Mouse (Mus musculus) heart, embryonic 10.5 days (tissue): Measurements from ENCODE around the gene Gm5426. TPM values are rescaled to one million over a fixed set of nuclear protein-coding genes. Genes with fewer than 3 reads are reported as not detected.
"Not testable (repeated sequence)": the region's sequence is repeated elsewhere in the genome, so short reads cannot be mapped to it uniquely, and the experiment has no call there.

ENCODE experiments used
- DNase-seq: peaks from one replicate; pipeline ENCODE4 v3.0.0-alpha.2; 2017; ENCODE audit warnings: low spot score
- H3K27ac ChIP-seq: fragments of 300-500 bp; sonication (generic); 2 replicates; pipeline ENCODE4 v1.5.1; 2016; ENCODE audit warnings: mild to moderate bottlenecking
- H3K27me3 ChIP-seq: fragments of 300-500 bp; sonication (generic); 2 replicates; pipeline ENCODE4 v1.6.1; 2016; ENCODE audit warnings: mild to moderate bottlenecking; ENCODE audit not compliant: poor library complexity, insufficient read depth, severe bottlenecking
- H3K36me3 ChIP-seq: fragments of 300-500 bp; sonication (generic); 2 replicates; pipeline ENCODE4 v1.6.1; 2016; ENCODE audit warnings: mild to moderate bottlenecking, moderate library complexity
- H3K4me1 ChIP-seq: fragments of 300-500 bp; sonication (generic); 2 replicates; pipeline ENCODE4 v1.6.1; 2016; ENCODE audit warnings: mild to moderate bottlenecking
- H3K4me3 ChIP-seq: fragments of 300-500 bp; sonication (generic); 2 replicates; pipeline ENCODE4 v1.5.1; 2016; ENCODE audit warnings: mild to moderate bottlenecking, moderate library complexity
- H3K9me3 ChIP-seq: fragments of 300-500 bp; sonication (generic); 2 replicates; pipeline ENCODE4 v1.6.1; 2016; ENCODE audit warnings: mild to moderate bottlenecking, moderate library complexity
- WGBS: fragments of 180-500 bp; shearing (Covaris S2); methylation state at CpG from one replicate; pipeline ENCODE4 v1.1.7; 2016; 5-methylcytosine and 5-hydroxymethylcytosine counted together
- polyA plus RNA-seq: library from polyadenylated mRNA; unstranded; fragments of >200 nt; fragmentation: Nextera tagmentation; extraction: Ambion mirVana; gene quantifications from 2 replicates; pipeline ENCODE4 v1.2.1, GENCODE M21; 2016

Gene Gm5426
- polyA plus RNA-seq: not detected in 2 replicates

DNA sequence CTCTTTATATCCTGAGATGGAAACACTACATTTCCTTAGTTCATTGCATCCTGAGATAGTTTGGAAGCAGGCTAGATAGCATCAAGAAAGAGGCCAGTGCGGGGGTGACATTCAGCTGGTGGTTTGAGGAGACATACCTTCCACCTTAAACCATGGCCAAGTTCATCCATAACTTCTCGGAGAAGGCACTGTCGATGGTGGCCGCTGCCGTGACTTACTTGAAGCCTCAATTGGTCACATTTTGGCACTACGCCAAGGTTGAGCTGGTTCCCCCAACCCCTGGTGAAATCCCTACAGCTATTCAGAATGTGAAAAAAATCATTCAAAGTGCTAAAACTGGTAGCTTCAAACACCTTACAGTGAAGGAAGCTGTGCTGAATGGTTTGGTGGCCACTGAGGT, at the start of gene Gm5426:
Gm5426 (plus strand) TSS at position 153 of the 400 bp plus-strand sequence.
- WGBS: 92% methylated on average over 6 of the region's 6 CpGs
- not testable (repeated sequence) for H3K27me3 ChIP-seq, H3K9me3 ChIP-seq, H3K36me3 ChIP-seq, H3K4me1 ChIP-seq, H3K27ac ChIP-seq, H3K4me3 ChIP-seq
- peak; percentile 46 for DNase-seq

DNA sequence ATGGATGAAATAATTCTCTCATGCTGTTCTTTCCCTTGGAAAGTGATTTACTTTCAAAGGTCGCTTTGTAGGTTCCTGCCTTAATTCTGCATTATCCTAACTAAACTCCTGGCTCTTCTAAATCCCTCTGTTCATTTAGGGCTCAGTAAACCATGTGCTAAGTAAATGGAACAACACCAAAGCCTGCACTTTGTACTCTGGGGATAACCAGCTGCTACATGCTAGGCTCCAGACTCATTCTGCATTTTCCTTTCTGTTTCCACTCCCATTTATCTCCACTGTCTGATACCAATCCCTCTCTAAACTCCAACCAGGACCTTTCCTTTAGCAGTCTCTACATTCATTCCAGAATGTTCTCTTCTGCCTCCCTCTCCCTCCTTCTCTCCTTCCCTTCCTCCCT, 46.7 kb upstream of the Gm5426 start:
- Histone ChIP-seq H3K36me3 (no peaks in the 10 kb centered on the region), H3K9me3 (no peaks in the 10 kb centered on the region), H3K27me3 (no peaks in the 10 kb centered on the region), H3K27ac (no peak overlapping the region), H3K4me1 (no peaks in the 10 kb centered on the region), H3K4me3 (no peak overlapping the region)
- 68% methylated on average over 1 of the region's 1 CpGs for WGBS
- no peak for DNase-seq

DNA sequence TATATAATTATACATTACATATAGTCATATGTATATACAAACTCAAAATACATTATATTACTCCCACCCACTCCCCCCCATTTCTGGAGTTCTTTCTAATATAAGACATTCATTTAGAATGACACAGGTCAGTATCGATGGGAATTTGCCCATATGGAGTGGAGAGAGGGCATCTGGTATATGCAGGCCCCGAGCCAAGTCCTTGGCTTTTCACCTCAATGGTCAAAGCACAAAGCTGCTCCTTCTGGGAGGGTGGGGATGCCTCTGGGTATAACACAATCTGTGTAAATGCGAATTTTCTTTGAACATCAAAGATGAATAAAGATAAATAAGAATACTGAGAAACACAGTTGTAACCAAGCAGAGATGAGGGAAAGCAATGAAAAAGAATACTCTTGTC, 46.0 kb upstream of the Gm5426 start:
- DNase-seq: no peak
- Histone ChIP-seq H3K36me3 (no peaks in the 10 kb centered on the region), H3K9me3 (no peaks in the 10 kb centered on the region), H3K27me3 (no peaks in the 10 kb centered on the region), H3K4me1 (no peaks in the 10 kb centered on the region), H3K27ac (no peak overlapping the region), H3K4me3 (no peak overlapping the region)
- 76% methylated on average over 3 of the region's 3 CpGs for WGBS

DNA sequence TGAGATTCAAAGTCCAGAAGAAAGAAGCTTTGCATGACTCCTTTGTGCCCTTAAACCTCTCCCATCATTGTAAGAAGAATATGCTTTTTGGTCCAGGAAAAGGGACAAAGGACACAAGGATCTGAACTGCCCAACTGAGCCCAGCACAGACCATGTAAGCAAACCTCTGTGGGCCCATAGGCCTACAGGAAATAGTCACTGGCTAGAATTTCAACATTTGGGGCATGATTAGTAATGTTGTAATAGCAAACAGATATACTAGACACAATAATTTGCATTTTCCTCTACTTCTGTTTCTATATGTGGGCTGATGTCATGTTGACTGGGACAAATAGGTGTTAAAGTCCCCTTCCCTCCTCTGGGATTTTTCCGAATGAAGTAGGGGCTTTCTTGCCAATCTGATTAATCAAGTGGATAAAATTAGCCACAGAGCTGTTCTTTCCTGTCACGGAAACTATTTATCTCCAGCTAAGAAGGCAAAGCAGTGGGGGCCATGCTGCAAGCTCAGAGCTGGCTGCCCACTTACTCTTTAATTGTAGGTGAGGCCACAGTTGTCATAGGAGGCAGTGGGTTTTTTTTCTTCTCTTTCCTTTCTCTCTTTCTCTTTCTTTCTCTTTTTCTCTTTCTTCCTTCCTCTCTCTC, 42.4 kb upstream of the Gm5426 start:
- Histone ChIP-seq H3K4me3 (no peak overlapping the region), H3K36me3 (no peaks in the 10 kb centered on the region), H3K27ac (no peak overlapping the region), H3K4me1 (no peaks in the 10 kb centered on the region), H3K9me3 (no peaks in the 10 kb centered on the region), H3K27me3 (no peaks in the 10 kb centered on the region)
- DNase-seq: no peak
- 17% methylated on average over 2 of the region's 2 CpGs for WGBS

DNA sequence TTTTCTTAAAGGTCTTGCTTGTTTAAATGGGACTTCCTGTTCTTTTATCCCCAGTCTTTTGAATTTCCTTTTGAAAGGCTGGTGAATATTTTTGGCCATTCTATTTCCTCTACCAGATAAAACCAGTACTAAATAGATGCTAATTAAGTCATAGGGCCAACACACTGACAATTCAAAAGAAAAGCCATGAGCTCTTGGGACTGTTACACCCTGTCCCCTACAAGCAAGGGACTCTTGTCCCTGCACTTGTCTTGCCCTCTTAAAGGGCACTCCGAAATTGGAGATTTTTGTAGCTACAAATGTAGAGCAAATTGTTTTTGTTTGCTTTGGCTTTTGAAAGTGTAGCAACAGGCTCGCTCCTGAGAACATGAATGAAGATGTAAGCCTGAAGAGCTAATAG, 41.8 kb upstream of the Gm5426 start:
- Histone ChIP-seq H3K36me3 (no peaks in the 10 kb centered on the region), H3K27ac (no peak overlapping the region), H3K4me3 (no peak overlapping the region), H3K27me3 (no peaks in the 10 kb centered on the region), H3K4me1 (no peaks in the 10 kb centered on the region), H3K9me3 (no peaks in the 10 kb centered on the region)
- DNase-seq: no peak
- WGBS: 74% methylated on average over 2 of the region's 2 CpGs

DNA sequence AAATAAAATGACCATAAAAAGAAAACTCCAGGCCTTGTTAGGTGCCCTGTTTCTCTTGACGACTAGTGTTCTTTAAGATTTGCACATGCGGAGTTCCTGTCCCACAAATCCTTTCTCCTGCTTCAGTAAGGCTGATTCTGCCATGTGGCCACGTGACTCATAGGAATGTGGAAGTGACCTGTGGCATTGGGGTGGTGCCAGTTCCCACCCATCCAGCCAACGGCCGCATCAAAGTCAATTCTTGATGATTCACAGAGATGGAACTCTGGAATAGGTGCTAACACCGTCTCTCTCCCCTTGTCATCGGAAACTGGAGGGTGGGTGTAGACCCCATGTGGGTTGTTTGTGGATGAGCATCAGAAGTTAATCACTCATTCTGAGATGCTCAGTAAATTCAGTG, 39.7 kb upstream of the Gm5426 start:
- WGBS: 89% methylated on average over 7 of the region's 7 CpGs
- H3K4me1 ChIP-seq: no peaks in the 10 kb centered on the region
- no peaks in the 10 kb centered on the region for H3K27me3 ChIP-seq
- DNase-seq: peak; percentile 60
- no peaks in the 10 kb centered on the region for H3K9me3 ChIP-seq
- H3K36me3 ChIP-seq: no peaks in the 10 kb centered on the region
- H3K4me3 ChIP-seq: no peak overlapping the region
- no peak overlapping the region for H3K27ac ChIP-seq

DNA sequence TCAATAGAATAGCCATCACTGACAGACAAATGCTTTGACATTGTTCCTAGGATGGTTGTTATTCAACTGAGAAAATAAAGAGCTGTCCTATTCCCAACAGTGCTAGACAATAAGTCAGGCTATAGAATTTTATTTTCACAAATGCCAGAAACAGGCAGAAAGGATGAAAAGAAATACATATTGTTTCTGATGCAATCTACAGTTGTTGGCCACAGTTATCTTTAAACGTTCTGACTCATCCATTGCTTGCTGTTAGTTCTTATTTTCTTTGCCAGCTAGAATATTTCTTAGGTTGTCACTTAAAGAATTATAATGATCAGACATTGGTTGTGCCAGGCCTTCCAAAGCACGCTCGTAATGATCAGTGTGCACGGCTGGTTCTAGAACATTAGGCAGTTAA, 35.4 kb upstream of the Gm5426 start:
- Histone ChIP-seq H3K9me3 (no peaks in the 10 kb centered on the region), H3K4me3 (no peak overlapping the region), H3K36me3 (no peaks in the 10 kb centered on the region), H3K27me3 (no peaks in the 10 kb centered on the region), H3K27ac (no peak overlapping the region), H3K4me1 (no peaks in the 10 kb centered on the region)
- 84% methylated on average over 4 of the region's 4 CpGs for WGBS
- no peak for DNase-seq

DNA sequence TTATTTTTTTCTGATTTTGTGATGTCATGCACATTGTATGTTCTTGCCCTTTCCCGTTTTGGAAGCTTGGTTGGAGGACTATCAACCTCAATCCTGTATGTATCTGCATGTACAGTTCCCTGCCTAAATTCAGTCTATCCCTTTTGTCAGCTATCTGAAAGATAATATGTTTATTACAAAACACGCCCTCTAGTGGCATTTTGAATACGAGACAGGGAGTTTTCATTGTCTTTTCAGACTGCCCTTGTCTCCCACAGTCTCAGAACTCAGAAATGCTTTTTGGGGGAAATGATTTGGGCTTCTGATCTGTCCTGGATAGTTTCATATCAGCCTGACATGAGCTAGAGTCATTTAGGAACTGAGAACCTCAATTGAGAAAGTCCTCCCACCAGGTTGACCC, 32.2 kb upstream of the Gm5426 start:
- no peaks in the 10 kb centered on the region for H3K4me1 ChIP-seq
- no peak overlapping the region for H3K4me3 ChIP-seq
- 40% methylated on average over 3 of the region's 3 CpGs for WGBS
- no peaks in the 10 kb centered on the region for H3K36me3 ChIP-seq
- no peaks in the 10 kb centered on the region for H3K9me3 ChIP-seq
- no peaks in the 10 kb centered on the region for H3K27me3 ChIP-seq
- no peak overlapping the region for H3K27ac ChIP-seq
- no peak for DNase-seq

DNA sequence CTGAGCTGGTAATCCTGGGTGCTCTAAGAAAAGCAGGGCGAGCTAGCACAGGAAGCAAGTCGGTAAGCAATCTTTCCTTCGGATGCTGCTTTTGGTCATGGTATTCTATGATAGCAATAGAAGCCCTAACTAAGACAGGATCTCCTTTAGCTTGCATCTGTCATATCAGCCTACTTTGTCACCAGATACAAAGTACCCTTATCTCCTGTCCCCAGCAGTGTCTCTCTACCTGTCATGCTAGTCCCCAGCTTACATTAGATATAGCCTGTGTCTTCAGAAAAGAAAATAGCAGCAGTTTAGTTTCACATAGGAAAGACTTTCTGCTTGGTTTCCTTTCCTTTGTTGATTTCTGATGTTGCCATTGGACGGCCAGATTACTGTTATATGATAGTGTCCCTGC, 31.8 kb upstream of the Gm5426 start:
- no peaks in the 10 kb centered on the region for H3K27me3 ChIP-seq
- no peaks in the 10 kb centered on the region for H3K9me3 ChIP-seq
- no peaks in the 10 kb centered on the region for H3K36me3 ChIP-seq
- 75% methylated on average over 4 of the region's 4 CpGs for WGBS
- no peak overlapping the region for H3K27ac ChIP-seq
- DNase-seq: no peak
- H3K4me3 ChIP-seq: no peak overlapping the region
- H3K4me1 ChIP-seq: no peaks in the 10 kb centered on the region

DNA sequence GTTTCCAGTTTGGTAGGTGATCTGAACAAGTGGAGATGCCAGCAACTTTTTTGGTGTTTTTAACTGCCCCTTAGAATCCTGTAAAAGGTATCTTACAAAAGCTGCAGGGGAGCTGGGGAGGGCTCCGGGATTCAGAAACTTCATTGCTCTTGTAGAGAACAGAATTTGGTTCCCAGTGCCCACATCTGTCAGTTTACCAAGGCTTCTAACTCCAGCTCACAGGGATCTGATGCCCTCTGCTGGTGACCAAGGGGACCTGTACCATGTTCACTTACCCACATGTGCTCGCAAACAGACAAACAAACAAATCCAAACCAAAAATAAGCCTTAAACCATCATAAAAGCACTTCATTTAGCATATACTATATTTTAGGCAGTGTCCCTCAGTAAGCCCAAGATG, 31.3 kb upstream of the Gm5426 start:
- H3K9me3 ChIP-seq: no peaks in the 10 kb centered on the region
- 80% methylated on average over 2 of the region's 2 CpGs for WGBS
- DNase-seq: no peak

DNA sequence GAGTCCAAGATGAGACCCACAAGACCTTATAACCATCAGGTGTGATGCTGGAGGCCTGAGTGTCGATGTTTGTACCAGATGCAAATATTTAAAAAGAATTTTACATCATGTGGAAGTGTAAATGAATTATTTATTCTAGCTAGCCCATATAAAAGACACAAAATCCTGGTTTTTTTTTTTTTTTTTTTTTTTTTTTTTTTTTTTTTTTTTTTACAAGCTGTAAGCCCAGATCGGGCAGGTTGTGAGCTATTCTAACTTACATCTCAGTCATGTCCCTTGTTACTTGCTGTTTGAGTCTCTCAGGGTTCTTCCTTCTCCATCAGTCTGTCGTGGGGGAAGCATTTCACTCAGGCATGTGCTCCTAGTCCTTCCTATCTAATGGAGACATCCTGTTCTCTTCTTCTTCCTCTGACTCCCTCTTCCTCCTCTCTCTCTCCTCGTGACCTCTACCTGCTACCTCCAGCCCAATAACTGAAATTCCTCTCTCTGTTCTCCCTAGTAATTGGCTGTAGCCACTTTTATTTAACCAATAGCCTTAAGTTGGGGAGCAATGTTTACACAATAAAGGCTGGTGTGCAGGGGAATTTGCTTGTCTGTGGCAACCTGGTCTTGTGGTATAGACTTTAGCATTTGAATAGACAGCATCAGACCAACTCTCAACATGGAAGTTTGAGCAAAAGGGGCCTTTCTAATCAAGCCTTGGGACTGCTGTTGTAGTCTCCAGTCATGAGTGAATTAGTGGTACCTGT, 29.3 kb upstream of the Gm5426 start:
- Histone ChIP-seq H3K36me3 (no peaks in the 10 kb centered on the region), H3K4me3 (no peak overlapping the region), H3K9me3 (no peaks in the 10 kb centered on the region), H3K27ac (no peak overlapping the region), H3K4me1 (no peaks in the 10 kb centered on the region), H3K27me3 (no peaks in the 10 kb centered on the region)
- DNase-seq: no peak
- 50% methylated on average over 4 of the region's 4 CpGs for WGBS

More for the DNA sequence above, 31.3 kb upstream of the Gm5426 start:
- Histone ChIP-seq H3K36me3 (no peaks in the 10 kb centered on the region), H3K27ac (no peak overlapping the region), H3K4me1 (no peaks in the 10 kb centered on the region), H3K4me3 (no peak overlapping the region), H3K27me3 (no peaks in the 10 kb centered on the region)

DNA sequence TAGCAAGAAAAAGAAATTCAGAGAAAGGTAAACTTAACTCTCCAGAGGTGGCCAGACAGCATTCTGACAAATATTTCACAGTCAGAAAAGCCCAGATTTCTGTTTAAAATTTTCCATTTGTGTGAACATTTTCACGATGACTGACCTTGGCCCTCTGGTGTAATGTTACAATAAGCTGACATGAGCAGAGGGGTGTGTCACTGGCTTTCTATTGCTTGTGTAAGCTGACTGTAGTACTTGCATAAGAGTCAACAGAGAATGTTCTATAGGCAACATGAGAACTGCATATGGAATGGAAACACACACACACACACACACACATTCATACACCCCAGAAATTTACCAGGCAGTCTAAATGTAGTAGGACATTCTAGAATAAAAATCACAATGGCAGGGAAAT, 28.6 kb upstream of the Gm5426 start:
- H3K9me3 ChIP-seq: no peaks in the 10 kb centered on the region
- no peaks in the 10 kb centered on the region for H3K4me1 ChIP-seq
- no peak for DNase-seq
- H3K36me3 ChIP-seq: no peaks in the 10 kb centered on the region
- no peaks in the 10 kb centered on the region for H3K27me3 ChIP-seq
- H3K27ac ChIP-seq: no peak overlapping the region
- H3K4me3 ChIP-seq: no peak overlapping the region
- 65% methylated on average over 1 of the region's 1 CpGs for WGBS

DNA sequence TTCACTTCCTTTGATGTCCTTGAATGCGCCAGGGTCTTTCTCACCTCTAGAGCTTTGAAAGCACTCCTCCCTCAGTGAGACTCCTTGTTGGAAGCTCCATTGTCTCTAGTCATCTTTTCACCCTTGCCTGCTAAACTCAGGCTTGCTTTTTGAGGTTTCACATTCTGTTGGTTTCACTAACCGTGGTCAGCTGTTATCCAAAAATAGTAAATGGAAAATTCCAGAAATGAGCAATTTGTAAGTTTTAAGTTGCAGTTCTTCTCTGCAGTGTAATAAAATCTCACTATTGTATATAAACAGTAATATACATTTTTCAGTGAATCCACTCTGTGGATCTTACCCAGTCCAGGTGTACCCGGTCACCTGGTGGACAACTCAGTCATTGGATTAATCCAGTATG, 21.1 kb upstream of the Gm5426 start:
- DNase-seq: no peak
- WGBS: 79% methylated on average over 3 of the region's 3 CpGs

DNA sequence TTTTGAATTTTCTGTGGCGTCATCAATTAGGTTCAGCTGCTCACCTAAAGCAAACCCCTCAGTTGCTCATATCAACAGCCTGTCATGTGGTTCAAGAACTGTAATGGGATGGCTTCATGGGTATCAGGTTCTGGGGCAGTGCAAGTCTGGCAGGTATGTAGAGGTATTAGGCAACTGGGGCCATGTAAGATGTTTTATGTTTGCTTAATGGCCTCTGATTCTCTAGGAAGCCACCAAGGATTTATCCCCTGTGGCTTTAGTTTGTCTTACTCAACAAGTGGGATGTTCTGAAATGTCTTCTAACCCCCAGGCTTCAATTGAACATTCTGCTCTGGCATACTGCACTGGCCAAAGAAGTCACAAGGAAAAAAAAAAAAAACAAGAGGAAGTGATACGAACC, 15.6 kb upstream of the Gm5426 start:
- WGBS: 88% methylated on average over 2 of the region's 2 CpGs
- no peak for DNase-seq
- no peak overlapping the region for H3K27ac ChIP-seq

More for the DNA sequence above, 21.1 kb upstream of the Gm5426 start:
- Histone ChIP-seq H3K4me1 (no peaks in the 10 kb centered on the region), H3K9me3 (no peaks in the 10 kb centered on the region), H3K4me3 (no peak overlapping the region), H3K27ac (no peak overlapping the region), H3K36me3 (no peaks in the 10 kb centered on the region), H3K27me3 (no peaks in the 10 kb centered on the region)

More for the DNA sequence above, 15.6 kb upstream of the Gm5426 start:
- Histone ChIP-seq H3K4me1 (no peaks in the 10 kb centered on the region), H3K27me3 (no peaks in the 10 kb centered on the region), H3K36me3 (no peaks in the 10 kb centered on the region), H3K9me3 (no peaks in the 10 kb centered on the region), H3K4me3 (no peak overlapping the region)
